Mouse (Mus musculus) liver, postnatal 0 days (tissue): ENCODE measurements around the gene Mgat5. TPM values are rescaled to one million over a fixed set of nuclear protein-coding genes. Genes with fewer than 3 reads are reported as not detected.

Experiments used
- ATAC-seq: fragments of 200-750 bp; cut with Nextera tagmentation; 2 replicates; pipeline ENCODE4 v1.8.0; 2017; ENCODE audit warnings: mild to moderate bottlenecking, moderate library complexity
- DNase-seq: peaks from one replicate; pipeline ENCODE4 v3.0.0-alpha.2; 2016
- H3K27ac ChIP-seq: fragments of 300-500 bp; sonication (generic); 2 replicates; pipeline ENCODE4 v1.5.1; 2014; ENCODE audit warnings: antibody characterized with exemption, moderate library complexity, mild to moderate bottlenecking, low read depth
- H3K27me3 ChIP-seq: fragments of 300-500 bp; sonication (generic); 2 replicates; pipeline ENCODE4 v1.6.1; 2014; ENCODE audit warnings: low read length, control low read depth, mixed read lengths; ENCODE audit not compliant: insufficient read depth
- H3K36me3 ChIP-seq: fragments of 300-500 bp; sonication (generic); replicated peaks from 2 replicates; pipeline ENCODE4 v1.6.1; 2014; ENCODE audit warnings: mild to moderate bottlenecking, control low read depth, low read length, moderate library complexity, mixed read lengths; ENCODE audit not compliant: insufficient read depth
- H3K4me1 ChIP-seq: fragments of 300-500 bp; sonication (generic); 2 replicates; pipeline ENCODE4 v1.6.1; 2014; ENCODE audit warnings: antibody characterized with exemption, mild to moderate bottlenecking, control low read depth; ENCODE audit not compliant: insufficient read depth
- H3K4me2 ChIP-seq: fragments of 300-500 bp; sonication (generic); 2 replicates; pipeline ENCODE4 v1.6.1; 2014; ENCODE audit warnings: low read depth, mild to moderate bottlenecking, low read length, moderate library complexity, mixed read lengths
- H3K4me3 ChIP-seq: fragments of 300-500 bp; sonication (generic); 2 replicates; pipeline ENCODE4 v1.5.1; 2014; ENCODE audit warnings: low read depth, low read length
- H3K9ac ChIP-seq: fragments of 300-500 bp; sonication (generic); replicated peaks from 2 replicates; pipeline ENCODE4 v1.6.1; 2014; ENCODE audit warnings: mild to moderate bottlenecking, moderate library complexity
- H3K9me3 ChIP-seq: fragments of 300-500 bp; sonication (generic); 2 replicates; pipeline ENCODE4 v1.6.1; 2016; ENCODE audit warnings: mild to moderate bottlenecking, control low read depth, low read length, mixed read lengths
- CTCF ChIP-seq: sonication (generic); IDR thresholded peaks from 2 replicates; pipeline ENCODE4 v1.5.1; 2016; ENCODE audit warnings: antibody characterized with exemption, low read depth
- EP300 ChIP-seq: IDR thresholded peaks from 2 replicates; pipeline ENCODE4 v1.6.1; 2016; ENCODE audit warnings: antibody characterized with exemption, low read depth, mild to moderate bottlenecking
- WGBS: fragments of 180-500 bp; shearing (Covaris S2); extraction: QIAGEN DNeasy Blood & Tissue Kit; methylation state at CpG from one replicate; pipeline ENCODE4 v1.1.7; 2014; ENCODE audit not compliant: insufficient replicate concordance; 5-methylcytosine and 5-hydroxymethylcytosine counted together
- polyA plus RNA-seq: library from polyadenylated mRNA; unstranded; fragments of >200 nt; fragmentation: Nextera tagmentation; extraction: Ambion mirVana; gene quantifications from 2 replicates; pipeline ENCODE4 v1.2.1, GENCODE M21; 2015

The Mgat5 gene
- polyA plus RNA-seq, 1 experiment from 2014 or later = 0.86 TPM

DNA sequence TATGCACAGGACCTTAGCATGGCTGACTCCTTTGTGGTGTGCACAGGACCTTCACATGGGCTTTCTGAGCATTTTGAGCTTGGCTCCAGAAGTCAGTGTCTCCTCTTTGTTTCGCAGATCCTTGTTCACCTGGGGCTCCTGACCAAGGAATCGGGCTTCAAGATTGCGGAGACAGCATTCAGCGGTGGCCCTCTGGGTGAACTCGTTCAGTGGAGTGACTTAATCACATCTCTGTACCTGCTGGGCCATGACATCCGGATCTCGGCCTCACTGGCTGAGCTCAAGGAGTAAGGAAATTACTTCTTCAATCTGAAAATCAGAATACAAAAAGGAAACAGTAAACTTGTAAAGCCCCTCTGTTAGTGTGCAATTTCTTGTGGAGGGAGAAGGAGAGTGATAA is 182.4 kb downstream of the Mgat5 start:
- no peak for ATAC-seq
- Histone ChIP-seq H3K4me1 (no peaks in the 10 kb centered on the region), H3K27me3 (no peaks in the 10 kb centered on the region), H3K36me3 (peaks cover 11% of the 10 kb centered on the region), H3K4me2 (no peak overlapping the region), H3K27ac (no peak overlapping the region), H3K9me3 (no peaks in the 10 kb centered on the region; the same call in 1 of the 2 replicates), H3K4me3 (no peak overlapping the region), H3K9ac (no peak overlapping the region)
- 89% methylated on average over 7 of the region's 7 CpGs for WGBS
- no peak for DNase-seq
- TF ChIP-seq EP300 = no peak
- TF ChIP-seq CTCF = no peak

DNA sequence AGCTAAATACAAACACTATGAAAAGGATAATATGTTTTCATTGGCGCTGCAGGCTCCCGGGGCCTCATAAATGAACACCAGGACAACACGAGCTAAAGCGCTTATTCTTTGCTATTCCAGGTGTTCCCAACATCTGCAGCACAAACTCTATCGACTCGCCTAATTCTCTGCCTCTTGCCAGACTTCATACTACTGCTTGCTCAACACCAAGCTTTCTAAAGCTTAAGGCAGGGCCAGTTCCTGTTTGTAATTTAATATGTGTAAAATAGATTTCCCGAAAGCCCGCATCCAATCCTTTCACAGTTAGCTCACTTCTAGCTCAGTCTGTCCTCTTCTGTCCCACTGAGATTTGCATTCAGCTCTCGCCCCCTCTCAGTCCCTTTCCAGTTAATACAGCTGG is 182.8 kb downstream of the Mgat5 start:
- no peak for ATAC-seq
- no peak overlapping the region for H3K4me2 ChIP-seq
- H3K4me1 ChIP-seq = no peaks in the 10 kb centered on the region
- TF ChIP-seq CTCF (no peak), EP300 (no peak)
- DNase-seq = no peak
- H3K27ac ChIP-seq = no peak overlapping the region
- H3K4me3 ChIP-seq = no peak overlapping the region
- H3K36me3 ChIP-seq = peaks cover 11% of the 10 kb centered on the region
- no peak overlapping the region for H3K9ac ChIP-seq
- WGBS = 87% methylated on average over 9 of the region's 9 CpGs
- no peaks in the 10 kb centered on the region for H3K27me3 ChIP-seq
- H3K9me3 ChIP-seq = no peaks in the 10 kb centered on the region; the same call in 1 of the 2 replicates

DNA sequence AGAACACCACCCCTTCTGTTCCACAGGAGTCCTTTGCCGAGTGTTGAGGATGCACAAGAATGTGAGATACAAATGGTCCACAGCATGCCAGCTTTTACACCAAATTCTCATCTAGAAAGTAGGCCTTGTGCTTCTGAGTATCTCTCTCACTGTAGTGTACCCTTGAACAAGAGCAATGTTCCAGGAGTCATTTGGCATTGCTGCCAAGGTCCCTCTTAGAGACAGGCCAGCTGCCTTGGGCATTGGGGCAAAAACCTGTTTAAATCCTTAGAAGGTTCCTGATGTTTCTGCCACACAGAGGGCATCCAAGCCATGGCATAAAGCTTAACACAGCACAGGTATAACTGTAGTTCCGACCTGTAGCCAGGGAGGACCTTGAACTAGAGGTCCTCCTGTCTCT is 189.9 kb downstream of the Mgat5 start:
- Histone ChIP-seq H3K9ac (no peak overlapping the region), H3K4me3 (no peak overlapping the region), H3K27me3 (no peaks in the 10 kb centered on the region), H3K4me2 (no peak overlapping the region), H3K27ac (no peak overlapping the region), H3K36me3 (peaks cover 3% of the 10 kb centered on the region), H3K4me1 (no peaks in the 10 kb centered on the region), H3K9me3 (no peaks in the 10 kb centered on the region; the same call in 1 of the 2 replicates)
- DNase-seq = no peak
- 84% methylated on average over 2 of the region's 2 CpGs for WGBS
- ATAC-seq = no peak
- no peak for TF ChIP-seq EP300

DNA sequence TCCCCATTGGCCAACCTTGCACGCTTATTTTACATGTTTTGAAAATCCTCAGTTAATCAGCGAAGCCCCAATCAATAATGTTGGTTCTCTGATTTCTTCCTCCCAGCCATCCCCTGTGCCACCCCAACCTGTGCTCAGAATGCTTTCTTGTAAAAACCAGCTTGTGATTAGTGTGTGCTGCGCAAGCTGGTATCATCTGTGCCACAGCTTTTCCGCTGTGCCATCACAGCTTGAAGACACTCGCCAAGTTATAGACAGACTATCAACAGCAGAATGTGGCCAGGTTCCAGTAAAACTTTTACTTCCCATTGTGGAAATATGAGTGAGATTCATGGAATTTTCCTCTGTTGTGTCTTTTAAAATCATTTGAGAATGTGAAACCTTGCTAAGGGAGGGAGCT is 190.9 kb downstream of the Mgat5 start:
- Histone ChIP-seq H3K9me3 (no peaks in the 10 kb centered on the region; the same call in 1 of the 2 replicates), H3K4me1 (no peaks in the 10 kb centered on the region), H3K4me2 (no peak overlapping the region), H3K27me3 (no peaks in the 10 kb centered on the region), H3K36me3 (peaks cover 3% of the 10 kb centered on the region), H3K27ac (no peak overlapping the region), H3K4me3 (no peak overlapping the region), H3K9ac (no peak overlapping the region)
- WGBS = 81% methylated on average over 5 of the region's 5 CpGs
- ATAC-seq (no peak), DNase-seq (no peak)
- TF ChIP-seq CTCF = no peak
- TF ChIP-seq EP300 = no peak

DNA sequence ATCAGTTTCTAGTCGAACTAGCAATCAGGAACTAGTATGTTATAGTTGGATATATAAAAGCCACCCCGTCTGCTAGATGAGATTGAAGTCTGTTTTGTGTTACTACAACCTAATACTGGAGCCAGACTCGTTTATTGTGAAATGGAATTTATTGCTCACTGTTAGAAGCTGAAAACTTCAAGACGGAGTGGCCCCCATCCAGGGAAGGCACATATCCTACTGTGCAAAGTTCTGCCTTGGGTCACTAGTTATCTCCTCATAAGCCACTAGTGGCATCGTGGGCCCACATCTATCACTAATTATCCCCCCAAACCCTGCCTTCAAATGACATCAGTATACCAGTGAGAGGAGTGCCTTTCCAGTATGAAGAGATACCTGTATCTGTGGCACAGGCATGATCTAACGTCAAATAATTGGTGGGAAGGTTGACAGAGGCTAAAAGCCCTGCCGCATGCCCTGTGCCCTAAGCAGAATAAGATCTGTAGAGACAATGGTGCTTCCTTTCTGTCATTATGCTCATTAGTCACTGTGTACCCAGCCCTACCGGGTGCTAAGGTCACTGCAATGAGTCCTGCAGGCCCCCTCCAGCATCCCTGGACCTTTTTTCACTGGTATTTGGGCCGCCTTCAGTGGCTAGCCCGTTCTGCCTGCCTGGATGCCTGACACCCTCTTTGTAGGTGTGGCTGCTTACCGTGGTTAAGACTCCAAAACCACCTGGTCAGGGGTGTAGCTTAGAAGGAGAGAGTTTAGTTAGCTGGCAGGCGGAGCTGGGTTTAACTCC is 191.9 kb downstream of the Mgat5 start:
- H3K36me3 ChIP-seq = peaks cover under 1% of the 10 kb centered on the region; the same call in 1 of the 2 replicates
- no peaks in the 10 kb centered on the region for H3K4me1 ChIP-seq
- H3K9me3 ChIP-seq = no peaks in the 10 kb centered on the region; the same call in 1 of the 2 replicates
- no peak for DNase-seq
- peak overlapping the region; percentile 3; the same call in 1 of the 2 replicates for H3K4me2 ChIP-seq
- TF ChIP-seq CTCF (no peak), EP300 (no peak)
- no peak overlapping the region for H3K4me3 ChIP-seq
- ATAC-seq = no peak
- H3K27ac ChIP-seq = no peak overlapping the region
- no peak overlapping the region for H3K9ac ChIP-seq
- no peaks in the 10 kb centered on the region for H3K27me3 ChIP-seq
- 69% methylated on average over 12 of the region's 12 CpGs for WGBS

DNA sequence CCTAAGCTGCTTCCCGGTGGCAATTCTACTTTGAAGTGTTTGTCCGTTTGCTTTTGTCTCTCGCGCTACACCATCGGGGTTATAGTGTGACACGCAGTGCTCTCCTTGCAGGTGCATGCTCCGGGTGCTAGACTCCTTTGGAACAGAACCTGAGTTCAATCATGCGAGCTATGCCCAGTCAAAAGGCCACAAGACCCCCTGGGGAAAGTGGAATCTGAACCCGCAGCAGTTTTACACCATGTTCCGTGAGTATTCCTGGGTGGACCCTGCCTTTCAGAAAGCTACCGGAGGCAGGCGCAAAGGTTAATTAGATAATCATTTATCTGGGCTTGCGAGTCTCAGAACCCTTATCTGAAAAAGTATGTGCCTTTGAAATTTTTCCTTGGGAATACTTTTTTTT is 192.6 kb downstream of the Mgat5 start:
- Histone ChIP-seq H3K36me3 (no peaks in the 10 kb centered on the region), H3K27ac (no peak overlapping the region), H3K4me2 (peak overlapping the region; percentile 3), H3K9me3 (no peaks in the 10 kb centered on the region), H3K4me3 (no peak overlapping the region), H3K9ac (no peak overlapping the region), H3K4me1 (no peaks in the 10 kb centered on the region), H3K27me3 (no peaks in the 10 kb centered on the region)
- no peak for TF ChIP-seq CTCF
- no peak for TF ChIP-seq EP300
- ATAC-seq (no peak), DNase-seq (no peak)
- WGBS = 64% methylated on average over 13 of the region's 13 CpGs
